Mouse (Mus musculus) embryonic fibroblast, embryonic 13.5 days (primary cell): ENCODE measurements at regions not wholly inside any gene's neighbourhood (a gene's known extent, or its start where the extent isn't known, plus 50 kb on each side); places are given as distances from the start of the nearest gene placed in this dataset.

Source experiments
- CTCF ChIP-seq: IDR thresholded peaks from 2 replicates; pipeline ENCODE4 v1.5.1; 2011; ENCODE audit warnings: mild to moderate bottlenecking, control low read depth, low read length, moderate library complexity, borderline replicate concordance; ENCODE audit not compliant: insufficient read depth
- POLR2A ChIP-seq: IDR thresholded peaks from 2 replicates; pipeline ENCODE4 v1.6.1; 2011; ENCODE audit warnings: low read depth, mild to moderate bottlenecking, control low read depth, low read length, moderate library complexity

- TF ChIP-seq POLR2A (no peak), CTCF (no peak)
These were observed 153.8 kb upstream of the Mad2l1 start for GRCm38 (mm10) chr6:66381279-66381934.
